Mouse (Mus musculus) brain, adult 2 months (tissue): ENCODE data around the gene Scn4a.
A peak's percentile ranks its signal among the peaks of the same experiment; 100 is the strongest.
"Not testable (repeated sequence)": the region's sequence is repeated elsewhere in the genome, so short reads cannot be mapped to it uniquely, and the experiment has no call there.

Source experiments
- DNase-seq: peaks from one replicate; pipeline ENCODE4 v3.0.0; 2011; ENCODE audit warnings: low read depth, low spot score

Scn4a gene

DNA sequence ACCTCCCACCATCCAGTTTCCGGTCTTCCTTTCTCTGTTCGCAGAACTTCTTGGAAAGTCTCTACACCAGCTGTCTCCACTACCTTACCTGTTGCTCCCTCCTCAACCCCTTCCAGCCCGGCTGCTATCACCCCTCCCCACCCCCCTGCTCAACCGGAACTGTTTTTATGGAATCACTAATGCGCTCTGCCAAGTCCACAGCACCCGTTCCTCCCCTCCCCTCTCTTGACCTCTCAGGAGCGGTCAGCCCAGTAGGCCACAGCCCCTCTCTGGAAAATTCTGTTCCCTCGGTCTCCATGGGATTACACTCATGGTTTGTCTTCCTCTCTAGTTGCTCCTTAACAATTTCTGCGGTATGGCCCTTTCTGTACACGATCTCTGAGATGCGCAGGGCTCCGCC lies at the start of gene Scn4a:
Gene Scn4a, minus strand, starts transcription at position 101 of the 400 bp plus-strand sequence.
- no peak for DNase-seq

DNA sequence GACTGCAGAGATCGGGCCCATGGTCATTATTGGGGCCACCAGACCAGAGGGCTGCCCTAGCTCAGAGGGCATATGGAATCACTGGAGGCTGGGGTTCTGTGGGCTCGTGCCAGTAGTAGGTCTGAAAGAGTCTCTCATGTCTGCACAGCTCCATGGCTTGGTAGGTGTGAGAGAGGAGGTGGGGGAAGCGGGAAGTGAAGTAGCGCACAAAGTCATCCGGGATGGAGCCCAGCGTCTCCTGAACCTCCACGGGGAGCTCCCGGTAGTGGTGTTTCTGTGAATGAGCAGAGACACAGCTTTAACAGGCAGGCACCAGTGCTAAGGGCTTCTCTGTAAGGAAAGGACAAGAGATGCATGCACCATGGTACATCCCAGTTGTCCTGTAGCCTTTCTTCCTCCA lies 45.4 kb upstream of the Scn4a start:
- no peak for DNase-seq

DNA sequence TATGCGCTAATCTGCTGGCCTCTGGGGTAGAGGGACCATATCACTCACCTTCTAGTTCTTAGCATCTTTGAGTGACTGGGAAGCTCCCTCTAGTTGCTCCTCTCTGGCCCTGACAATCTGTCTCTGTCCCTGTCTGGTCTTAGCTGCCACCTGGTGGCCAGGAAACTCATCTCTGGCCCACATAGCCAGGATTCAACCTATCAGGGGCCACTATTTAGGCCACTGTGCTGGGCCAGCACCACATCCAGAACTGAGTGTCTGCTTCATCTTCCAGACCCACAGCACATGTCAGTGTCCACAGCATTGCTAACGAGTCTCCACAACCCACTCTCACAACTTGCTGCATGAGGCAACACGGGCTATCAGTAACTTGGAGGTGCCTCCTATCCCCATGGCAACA lies 44.6 kb upstream of the Scn4a start:
- peak; percentile 57 for DNase-seq

DNA sequence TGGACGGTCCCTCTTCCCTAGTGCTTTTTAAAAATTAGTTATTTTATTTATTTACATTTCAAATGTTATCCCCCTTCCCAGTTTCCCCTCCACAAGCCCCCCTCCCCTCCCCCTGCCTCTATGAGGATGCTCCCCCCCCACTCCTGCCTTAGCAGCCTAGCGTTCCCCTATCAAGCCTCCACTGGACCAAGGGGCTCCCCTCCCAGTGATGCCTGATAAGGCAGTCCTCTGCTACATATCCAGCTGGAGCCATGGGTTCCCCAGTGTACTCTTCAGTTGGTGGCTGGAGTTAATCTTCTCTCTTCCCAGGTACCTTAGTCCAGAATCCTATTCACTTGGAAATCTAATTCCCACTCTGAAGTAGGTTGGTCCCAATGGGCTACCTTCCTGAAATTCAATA lies 41.0 kb upstream of the Scn4a start:
- not testable (repeated sequence) for DNase-seq

DNA sequence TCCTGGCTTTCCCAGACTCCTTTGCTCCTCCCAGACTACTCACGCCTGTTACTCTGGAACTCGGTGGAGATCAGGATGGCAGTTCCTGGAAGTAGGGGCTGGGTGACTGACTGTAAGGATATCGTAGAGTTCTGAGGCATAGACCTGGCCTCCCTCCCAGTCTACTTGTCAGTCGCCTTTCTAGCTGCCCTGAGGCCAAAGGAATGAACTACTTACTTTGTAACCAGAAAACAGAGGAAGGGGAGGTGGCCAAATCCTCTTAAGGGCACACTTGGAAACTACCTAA lies 40.2 kb upstream of the Scn4a start:
- no peak for DNase-seq

DNA sequence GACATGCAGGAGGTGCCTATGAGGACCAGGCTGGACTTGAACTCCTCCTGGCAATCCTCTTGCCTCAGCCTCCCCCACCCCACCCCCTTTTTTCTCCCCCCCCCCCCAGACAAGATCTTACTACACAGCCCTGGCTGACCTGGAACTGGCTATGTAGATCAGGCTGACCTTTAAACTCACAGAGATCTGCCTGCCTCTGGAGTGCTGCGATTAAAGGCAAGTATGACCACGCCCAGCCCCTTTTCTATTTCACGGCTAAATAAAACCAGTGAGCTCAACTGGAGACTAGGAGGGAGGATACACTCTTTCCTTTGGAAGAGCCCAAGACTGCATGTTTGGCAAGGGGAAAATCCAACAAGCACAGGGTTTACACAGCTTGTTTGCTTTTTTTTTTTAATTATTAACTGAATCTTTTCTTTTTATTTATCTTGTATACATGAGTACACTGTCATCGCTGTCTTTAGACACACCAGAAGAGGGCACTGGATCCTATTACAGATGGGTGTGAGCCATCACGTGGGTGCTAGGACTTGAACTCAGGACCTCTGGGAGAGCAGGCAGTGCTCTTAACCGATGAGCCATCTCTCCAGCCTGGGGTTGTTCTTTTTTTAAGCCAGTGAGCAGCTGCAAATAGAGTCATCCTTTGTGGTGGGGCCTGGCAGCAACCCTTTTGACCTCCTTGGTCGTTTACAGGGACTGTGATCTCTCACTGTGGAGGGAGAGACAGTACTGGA lies 39.7 kb upstream of the Scn4a start:
- DNase-seq, result no peak

DNA sequence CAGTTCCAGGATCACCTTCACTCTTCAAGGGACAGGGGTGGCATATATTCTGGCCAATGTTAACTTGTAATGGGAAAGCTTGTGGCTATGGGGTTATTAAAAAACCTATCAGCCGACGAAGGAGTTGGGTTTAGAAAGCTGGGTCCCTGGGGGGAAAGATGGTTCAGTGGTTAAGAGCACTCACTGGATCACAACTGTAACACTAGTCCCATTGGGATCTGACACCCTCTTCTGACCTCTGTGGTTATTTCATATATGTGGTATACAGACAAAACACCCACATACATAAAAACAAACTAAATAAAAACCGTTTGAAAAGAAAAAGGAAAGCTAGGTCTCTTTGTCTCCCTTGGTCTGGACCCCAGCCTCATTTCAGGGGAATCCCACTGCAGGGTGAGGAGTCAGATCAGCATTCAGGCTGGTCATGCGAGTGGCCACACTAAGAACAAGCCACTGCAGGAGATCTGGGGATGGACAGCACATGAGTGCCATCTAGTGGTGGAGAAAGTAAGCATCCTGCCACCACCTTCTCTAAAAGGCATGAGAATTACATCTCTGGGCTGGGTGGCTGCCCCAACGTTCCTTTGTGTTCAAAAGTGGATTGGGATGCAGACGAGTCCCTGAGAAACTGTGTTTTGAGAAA lies 38.6 kb upstream of the Scn4a start:
- peak; percentile 87 for DNase-seq

DNA sequence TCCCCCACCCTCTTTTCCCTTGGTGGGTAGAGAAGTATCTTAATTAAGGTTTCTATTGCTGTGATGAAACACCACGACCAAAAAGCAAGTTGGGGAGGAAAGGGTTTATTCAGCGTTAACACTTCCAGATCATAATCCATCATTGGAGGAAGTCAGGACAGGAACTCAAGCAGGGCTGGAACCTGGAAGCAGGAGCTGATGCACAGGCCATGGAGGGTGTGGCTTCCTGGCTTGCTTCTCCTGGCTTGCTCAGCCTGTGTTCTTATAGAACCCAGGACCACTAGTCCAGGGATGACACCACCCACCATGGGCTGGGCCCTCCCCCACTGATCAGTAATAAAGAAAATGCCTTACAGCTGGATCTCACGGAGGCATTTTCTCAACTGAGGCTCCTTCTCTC lies 37.7 kb upstream of the Scn4a start:
- DNase-seq, result no peak

DNA sequence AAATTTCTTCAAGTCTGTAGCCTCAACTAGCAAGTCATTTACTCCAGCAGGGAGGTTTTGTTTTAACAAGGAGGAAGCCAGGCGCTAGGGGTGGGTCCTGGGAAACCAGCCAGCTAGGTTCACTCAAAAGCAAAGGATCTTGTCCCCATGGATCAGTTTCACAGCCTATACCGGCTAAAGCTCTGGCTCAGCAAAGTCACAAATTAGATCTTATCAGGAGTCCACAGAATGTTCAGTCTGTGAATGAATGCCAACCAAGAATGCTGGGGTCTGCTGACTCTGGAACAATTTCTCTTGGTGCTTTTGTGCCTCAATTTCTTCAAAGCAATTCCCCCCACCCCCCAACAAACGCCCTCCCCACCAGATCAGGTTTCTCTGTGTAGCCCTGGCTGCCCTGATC lies 36.5 kb upstream of the Scn4a start:
- DNase-seq, result no peak

DNA sequence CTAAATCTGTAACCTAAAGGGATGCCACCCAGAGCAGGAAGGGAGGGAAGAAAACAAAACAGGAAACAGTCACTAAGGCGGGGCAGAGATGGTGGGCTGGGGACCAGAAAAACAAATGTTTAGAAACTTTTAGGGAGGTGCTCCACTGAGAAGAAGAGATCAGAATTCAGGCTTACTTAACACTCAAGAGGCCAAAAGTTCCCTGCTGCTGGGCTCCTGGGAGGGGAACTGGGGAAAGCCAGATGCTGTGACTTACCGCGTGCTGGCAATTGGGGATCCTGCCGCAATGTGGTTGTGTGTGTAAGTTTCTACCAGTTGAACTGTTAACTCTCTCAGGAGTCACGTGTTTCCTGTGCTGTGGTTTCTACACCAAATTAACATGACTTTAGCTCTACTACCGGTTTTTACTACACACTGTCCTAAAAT lies 34.7 kb upstream of the Scn4a start, which contains the start of gene Icam2:
Gene Icam2, minus strand, starts transcription at position 285 of the 426 bp plus-strand sequence.
- no peak for DNase-seq

DNA sequence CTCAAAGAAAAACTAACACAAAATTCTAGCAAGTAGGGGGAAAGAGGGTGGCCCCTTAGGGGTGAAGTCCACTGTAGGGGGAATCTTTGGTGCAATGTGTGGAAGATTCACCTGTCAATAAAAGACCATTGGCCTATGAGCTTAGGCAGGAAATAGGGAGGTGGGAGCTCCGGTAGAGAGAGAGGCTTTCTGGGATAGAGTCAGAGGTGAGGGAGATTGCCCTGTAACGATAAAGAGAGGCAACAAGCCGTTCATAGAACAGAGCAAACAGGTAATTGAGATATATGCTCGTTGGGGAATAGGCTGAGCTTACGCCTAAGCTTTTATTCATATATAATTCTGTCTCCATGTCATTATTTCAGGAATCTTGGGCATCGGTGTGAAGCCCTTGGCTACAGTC lies 33.9 kb upstream of the Scn4a start:
- DNase-seq, result no peak

DNA sequence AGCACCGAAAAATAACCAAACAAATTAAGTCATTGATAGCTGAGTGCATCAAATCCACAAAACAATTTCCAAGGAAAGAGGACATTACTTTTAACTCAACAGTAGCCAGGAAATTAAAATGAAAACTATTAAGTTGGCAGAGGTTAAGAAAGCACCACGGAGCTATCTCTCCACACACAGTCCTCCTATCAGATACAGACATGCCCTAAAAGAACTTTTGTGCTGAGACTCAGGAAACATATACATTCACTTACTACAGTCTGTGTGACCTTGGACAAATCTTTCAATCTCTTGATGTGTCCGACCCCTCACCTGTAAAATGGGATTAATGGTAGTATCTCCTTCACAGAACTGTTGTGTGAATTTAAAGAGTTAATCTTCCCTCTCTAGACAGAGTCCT lies 33.3 kb upstream of the Scn4a start:
- no peak for DNase-seq

DNA sequence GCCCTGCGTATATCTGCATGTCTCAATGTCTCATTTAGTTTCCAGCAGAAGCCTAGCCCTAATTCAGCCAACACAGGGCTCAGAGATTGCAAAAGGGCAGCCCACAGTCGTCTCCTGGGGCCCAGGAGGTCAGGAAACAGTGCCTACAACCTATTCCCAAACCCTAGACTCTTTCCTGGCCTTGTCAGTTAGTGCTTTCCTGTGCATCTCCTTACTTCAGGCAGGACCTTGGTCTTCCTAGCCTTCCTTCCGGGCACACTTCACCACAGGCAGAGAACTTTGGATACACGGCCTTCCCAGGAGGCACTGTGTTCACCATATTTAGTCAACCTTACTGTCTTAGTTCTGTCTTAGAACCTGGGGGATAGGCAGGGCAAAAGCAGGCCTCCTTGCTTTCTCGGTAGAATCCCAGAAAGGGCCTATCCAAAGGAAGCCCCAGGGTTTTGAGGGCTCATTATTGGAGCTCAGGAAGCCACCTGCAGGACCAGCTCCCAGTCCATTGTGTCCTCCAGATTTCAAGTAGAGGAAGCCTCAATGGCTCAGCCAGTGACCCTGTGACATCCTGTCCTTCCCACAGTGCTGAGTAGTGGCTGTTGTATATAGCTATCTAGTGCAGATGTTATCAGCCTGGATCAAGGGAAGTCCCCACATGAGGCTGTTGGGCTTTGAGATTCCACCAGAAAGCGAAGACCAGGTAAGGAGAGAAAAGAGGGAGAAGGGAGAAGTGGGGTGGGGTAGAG lies 30.1 kb upstream of the Scn4a start:
- no peak for DNase-seq

DNA sequence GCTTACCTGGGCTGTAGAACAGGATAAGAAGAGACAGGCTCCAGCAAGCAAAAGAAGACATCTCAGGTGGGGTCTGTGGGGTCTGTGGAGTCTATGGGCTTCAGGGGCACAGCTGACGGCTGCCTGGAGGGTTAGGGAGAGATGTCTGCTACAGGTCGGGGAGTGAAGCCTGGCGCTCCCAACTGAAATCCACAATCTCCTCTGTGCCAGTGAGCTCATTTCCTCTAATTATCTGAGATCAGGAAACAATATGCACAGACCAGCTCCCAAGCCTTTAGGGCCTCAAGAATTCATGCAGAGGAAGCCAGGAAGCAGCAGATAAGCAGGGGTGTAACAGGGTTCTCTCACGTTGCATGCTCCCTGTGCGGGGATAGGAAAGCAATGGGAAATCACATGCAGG lies 29.3 kb upstream of the Scn4a start:
- no peak for DNase-seq

DNA sequence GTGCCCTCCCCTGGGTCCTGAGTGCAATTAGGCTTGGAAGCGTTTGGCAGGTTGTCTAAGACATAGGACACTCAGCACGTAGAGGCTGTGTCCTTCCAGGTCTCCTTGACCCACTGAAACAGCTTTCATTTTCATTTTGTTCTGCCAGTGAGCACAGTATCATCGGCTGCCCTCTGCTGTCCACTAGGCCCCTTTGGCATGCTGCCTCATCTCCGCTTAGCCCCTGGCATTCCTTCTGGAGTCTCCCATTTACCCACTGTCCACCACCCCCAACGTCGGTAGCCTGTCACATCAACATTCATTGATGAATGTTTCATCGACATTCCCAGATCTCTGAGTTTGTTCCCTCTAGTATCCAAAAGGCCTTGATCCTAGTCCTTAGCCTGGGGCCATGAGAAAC lies 28.8 kb upstream of the Scn4a start:
- no peak for DNase-seq

DNA sequence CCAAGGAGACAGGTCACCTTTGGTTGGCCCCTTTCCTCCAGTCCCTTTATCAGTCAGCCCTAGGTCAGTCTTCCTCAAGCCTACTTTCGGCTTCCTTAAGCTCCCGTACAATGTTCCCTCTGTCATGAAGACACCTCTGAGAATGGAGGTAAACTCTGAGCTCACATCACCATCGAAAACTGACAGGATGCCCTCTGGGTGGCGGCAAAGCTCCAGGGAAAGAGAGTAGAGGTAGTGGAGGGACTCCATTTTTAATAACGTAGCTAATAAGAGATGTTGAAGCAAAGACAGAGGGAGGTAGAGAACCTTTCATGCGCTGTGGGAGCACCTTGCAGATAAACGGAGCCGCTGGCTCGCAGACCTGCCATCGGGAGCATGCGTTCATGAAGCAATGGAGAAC lies 27.9 kb upstream of the Scn4a start:
- DNase-seq, result no peak

DNA sequence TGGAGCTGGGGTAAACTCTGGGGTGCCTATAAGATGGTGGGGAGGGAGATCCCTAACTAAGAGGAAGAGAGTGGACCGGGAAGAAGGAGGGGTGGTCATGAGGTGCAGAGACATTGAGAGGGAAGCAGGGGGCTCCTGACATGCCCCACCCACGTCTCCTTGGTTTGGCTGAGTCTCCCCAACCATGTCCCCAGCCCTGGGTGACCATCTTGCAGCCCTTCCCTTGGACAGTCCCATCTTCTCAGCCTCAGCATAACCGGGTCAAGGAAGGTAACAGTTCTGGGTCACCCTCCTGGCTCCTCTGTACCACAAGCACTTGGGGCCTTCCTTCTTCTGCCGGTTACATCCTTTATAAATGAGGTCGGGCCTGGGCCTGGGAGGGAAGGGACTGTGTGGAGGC lies 21.9 kb upstream of the Scn4a start:
- DNase-seq, result no peak

DNA sequence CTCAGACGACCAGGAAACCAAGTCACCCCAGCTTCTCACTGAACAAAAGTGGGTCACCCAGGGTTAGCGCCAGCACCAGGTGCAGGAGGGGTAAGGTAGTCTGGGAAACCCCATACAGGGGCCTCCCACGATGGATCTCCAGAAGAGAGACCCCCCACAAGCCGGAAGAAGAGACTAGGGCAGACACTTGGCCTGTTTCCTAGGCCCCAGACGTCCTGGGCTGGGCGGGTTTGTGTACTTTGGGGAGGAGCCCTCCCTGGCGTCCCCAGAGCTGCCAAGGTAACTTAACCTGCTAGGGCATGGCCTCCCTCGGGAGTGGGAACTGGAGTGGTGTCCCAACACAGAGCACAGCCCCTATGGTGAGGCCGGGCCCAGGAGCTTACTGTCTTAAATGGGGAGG lies 21.5 kb upstream of the Scn4a start:
- DNase-seq, result no peak

DNA sequence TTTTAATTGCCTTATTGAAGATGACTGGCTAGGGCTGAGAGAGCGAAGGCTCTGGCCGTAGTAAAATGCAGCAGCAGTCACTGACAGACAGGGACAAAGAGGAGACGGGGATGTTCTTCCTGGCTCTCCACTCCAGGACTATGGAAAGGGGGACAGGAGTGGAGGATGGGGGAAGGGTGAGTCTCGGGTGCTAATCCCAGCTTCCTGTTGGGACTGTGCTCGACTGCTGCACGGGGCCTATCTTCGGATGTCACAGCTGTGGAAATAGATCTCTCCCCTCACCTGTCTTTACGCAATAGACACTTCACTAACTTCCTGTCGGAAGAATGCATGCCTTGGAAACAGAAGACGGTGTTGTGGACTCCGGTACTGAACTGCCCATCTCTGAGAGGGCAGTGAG lies 20.9 kb upstream of the Scn4a start:
- no peak for DNase-seq

DNA sequence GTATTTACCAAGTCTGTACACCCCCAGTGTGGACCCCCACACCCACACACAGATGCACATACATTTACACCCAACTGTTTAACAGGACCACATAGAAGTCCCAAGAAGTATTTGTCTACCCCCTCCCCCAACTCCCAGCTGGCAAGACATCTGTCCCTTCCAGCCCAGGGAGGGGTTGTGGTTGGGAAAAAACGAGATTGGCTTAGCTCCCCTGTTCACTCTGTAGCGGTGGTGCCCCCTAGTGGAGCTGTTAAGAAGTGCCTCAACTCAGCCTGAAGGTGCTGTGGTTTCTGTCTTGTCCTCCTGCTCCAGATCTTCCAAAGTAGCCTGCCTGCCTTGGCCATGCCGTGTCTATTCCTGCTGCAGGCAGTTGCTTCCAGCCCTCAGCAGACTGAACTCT lies 13.2 kb upstream of the Scn4a start:
- DNase-seq, result peak; percentile 85

DNA sequence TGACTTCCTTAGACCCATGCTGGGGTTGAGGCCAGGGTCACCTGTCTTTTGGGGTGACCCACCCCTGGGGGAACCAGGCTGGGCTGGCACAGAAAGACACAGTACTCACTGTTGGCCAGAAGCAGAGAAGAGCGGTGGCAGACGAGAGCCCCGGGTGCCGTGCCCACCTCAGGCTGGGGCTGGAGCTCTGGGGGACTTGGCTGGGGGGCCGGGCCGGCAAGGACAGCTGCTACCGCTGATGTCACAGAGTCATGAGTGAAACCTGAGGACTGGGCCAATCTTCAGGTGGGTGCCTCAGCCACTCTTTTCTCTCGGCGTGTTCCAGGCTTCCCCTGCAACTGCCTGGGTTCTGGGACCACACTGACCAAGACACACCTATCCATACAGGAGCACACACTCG lies 12.3 kb upstream of the Scn4a start, which contains the start of gene Prr29:
Gene Prr29, plus strand, starts transcription at position 107 of the 400 bp plus-strand sequence.
- DNase-seq, result no peak

DNA sequence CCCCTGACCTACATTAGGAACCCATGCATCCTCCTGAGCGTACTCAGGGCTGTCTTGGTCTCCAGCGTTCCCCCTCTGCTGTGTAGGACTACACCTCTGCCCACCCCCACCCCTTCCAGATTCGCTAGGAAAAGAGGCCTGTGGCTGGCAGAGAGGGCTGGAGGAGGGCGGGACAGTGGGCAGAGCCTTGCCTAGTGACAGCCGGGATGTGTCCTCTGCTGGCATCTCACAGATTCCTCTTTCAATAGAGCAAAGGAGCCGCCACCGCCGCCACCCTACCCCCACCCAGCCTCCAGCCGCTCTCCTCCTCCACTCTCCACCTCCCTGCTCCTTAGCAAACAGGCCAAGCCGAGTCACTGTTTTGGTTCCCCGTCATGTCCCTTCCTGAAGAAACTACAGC lies 11.6 kb upstream of the Scn4a start:
- peak; percentile 24 for DNase-seq

DNA sequence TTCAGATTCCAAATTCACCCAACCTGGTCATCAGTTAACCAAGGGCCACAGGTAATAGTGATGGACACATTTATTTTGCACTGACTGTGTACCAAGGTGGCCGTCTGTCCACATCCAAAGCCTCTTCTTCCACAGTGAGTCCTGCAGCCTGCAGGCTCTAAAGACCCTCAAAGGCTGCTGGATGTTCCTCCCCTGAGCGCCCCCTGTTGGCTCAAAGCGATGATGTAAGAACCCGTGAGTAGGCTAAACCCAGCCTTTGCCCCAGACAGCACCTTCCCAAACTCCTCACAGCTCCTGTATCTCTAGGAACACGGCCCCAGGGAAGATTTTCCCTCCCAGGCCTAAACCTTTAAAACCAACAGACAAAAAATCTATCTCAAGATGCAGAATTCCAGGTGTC lies 6.3 kb upstream of the Scn4a start:
- no peak for DNase-seq
